Mouse (Mus musculus) liver, adult 2 months (tissue): ENCODE data around the gene Pold2.

ENCODE experiments used
- CTCF ChIP-seq: fragments of 200-500 bp; IDR thresholded peaks from 2 replicates; pipeline ENCODE4 v1.5.1; 2011; ENCODE audit warnings: low read depth, low read length, control low read depth
- POLR2A ChIP-seq: fragments of 200-500 bp; IDR thresholded peaks from 2 replicates; pipeline ENCODE4 v1.6.1; 2011; ENCODE audit warnings: low read length, control low read depth; ENCODE audit not compliant: insufficient read depth; ENCODE audit errors: extremely low read depth

DNA sequence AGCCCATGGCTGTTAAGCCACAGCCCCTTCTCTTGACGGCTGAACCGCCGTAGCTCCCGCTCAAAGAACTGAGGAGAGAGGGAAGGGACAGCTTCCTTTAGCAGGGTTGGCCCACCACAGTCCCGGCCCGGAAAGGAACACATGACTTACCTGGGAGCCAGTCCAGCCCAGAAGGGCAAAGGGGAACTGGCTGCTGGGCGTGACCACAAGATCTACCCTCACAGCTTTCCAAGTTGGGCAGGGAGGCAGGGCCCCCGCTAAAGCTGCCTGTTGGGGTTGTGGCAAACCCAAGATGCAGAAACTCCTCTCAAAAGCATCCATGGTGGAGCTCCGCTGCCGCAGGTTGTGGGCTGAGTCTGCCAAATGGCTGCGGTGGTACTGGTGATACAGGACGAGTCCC is 48.8 kb downstream of the Pold2 start:
- TF ChIP-seq CTCF (no peak), POLR2A (no peak)
